Mouse (Mus musculus) liver, embryonic 16.5 days (tissue): ENCODE data around the gene Apbb1. TPM values are rescaled to one million over a fixed set of nuclear protein-coding genes. Genes with fewer than 3 reads are reported as not detected.

ENCODE experiments used
- ATAC-seq: fragments of 200-750 bp; cut with Nextera tagmentation; 2 replicates; pipeline ENCODE4 v1.8.0; 2017; ENCODE audit warnings: low read depth, mild to moderate bottlenecking, moderate number of reproducible peaks, moderate library complexity
- H3K27ac ChIP-seq: fragments of 300-500 bp; sonication (generic); 2 replicates; pipeline ENCODE4 v1.5.1; 2014; ENCODE audit warnings: mild to moderate bottlenecking, low read length
- H3K27me3 ChIP-seq: fragments of 300-500 bp; sonication (generic); 2 replicates; pipeline ENCODE4 v1.6.1; 2014; ENCODE audit warnings: low read depth, low read length, mixed read lengths; ENCODE audit not compliant: control insufficient read depth, insufficient read depth
- H3K36me3 ChIP-seq: fragments of 300-500 bp; sonication (generic); 2 replicates; pipeline ENCODE4 v1.6.1; 2014; ENCODE audit warnings: mild to moderate bottlenecking; ENCODE audit not compliant: control insufficient read depth, insufficient read depth
- H3K4me1 ChIP-seq: fragments of 300-500 bp; sonication (generic); 2 replicates; pipeline ENCODE4 v1.6.1; 2014; ENCODE audit warnings: low read depth, low read length, mixed read lengths; ENCODE audit not compliant: control insufficient read depth
- H3K4me2 ChIP-seq: fragments of 300-500 bp; sonication (generic); 2 replicates; pipeline ENCODE4 v1.6.1; 2014; ENCODE audit warnings: low read depth, low read length, mixed read lengths
- H3K4me3 ChIP-seq: fragments of 300-500 bp; sonication (generic); 2 replicates; pipeline ENCODE4 v1.5.1; 2014; ENCODE audit warnings: low read depth, mild to moderate bottlenecking, low read length
- H3K9ac ChIP-seq: fragments of 300-500 bp; sonication (generic); 2 replicates; pipeline ENCODE4 v1.6.1; 2014; ENCODE audit warnings: low read depth, low read length
- H3K9me3 ChIP-seq: fragments of 300-500 bp; sonication (generic); replicated peaks from 2 replicates; pipeline ENCODE4 v1.6.1; 2016; ENCODE audit warnings: low read length; ENCODE audit not compliant: control insufficient read depth
- WGBS: fragments of 180-500 bp; shearing (Covaris S2); extraction: QIAGEN DNeasy Blood & Tissue Kit; methylation state at CpG from one replicate; pipeline ENCODE4 v1.1.7; 2014; ENCODE audit not compliant: insufficient replicate concordance; 5-methylcytosine and 5-hydroxymethylcytosine counted together
- polyA plus RNA-seq: library from polyadenylated mRNA; unstranded; fragments of >200 nt; fragmentation: Nextera tagmentation; extraction: Ambion mirVana; gene quantifications from 2 replicates; pipeline ENCODE4 v1.2.1, GENCODE M21; 2015

The Apbb1 gene
- polyA plus RNA-seq, 1 experiment from 2014 or later: 3.3 TPM

GRCm38 (mm10) chr7:105577377-105577871 is 4.0 kb downstream of the Apbb1 start:
- Histone ChIP-seq H3K36me3 (no peaks in the 10 kb centered on the region), H3K4me3 (no peak overlapping the region), H3K4me1 (peaks cover 3% of the 10 kb centered on the region), H3K27me3 (peaks cover 13% of the 10 kb centered on the region), H3K27ac (no peak overlapping the region), H3K9me3 (no peaks in the 10 kb centered on the region), H3K4me2 (no peak overlapping the region), H3K9ac (no peak overlapping the region)
- WGBS: 63% methylated on average over 6 of the region's 6 CpGs
- no peak for ATAC-seq

- ATAC-seq: no peak
- WGBS: 31% methylated on average over 3 of the region's 3 CpGs
- Histone ChIP-seq H3K27me3 (peaks cover 6% of the 10 kb centered on the region), H3K36me3 (no peaks in the 10 kb centered on the region), H3K4me2 (no peak overlapping the region), H3K4me1 (peaks cover 3% of the 10 kb centered on the region), H3K27ac (no peak overlapping the region), H3K9me3 (no peaks in the 10 kb centered on the region), H3K9ac (no peak overlapping the region), H3K4me3 (no peak overlapping the region)
These were observed 5.2 kb downstream of the Apbb1 start for GRCm38 (mm10) chr7:105576166-105576748.

GRCm38 (mm10) chr7:105574537-105574936 is 6.9 kb downstream of the Apbb1 start:
- Histone ChIP-seq H3K4me3 (no peak overlapping the region), H3K27ac (no peak overlapping the region), H3K4me2 (no peak overlapping the region), H3K4me1 (no peaks in the 10 kb centered on the region), H3K9ac (no peak overlapping the region), H3K36me3 (no peaks in the 10 kb centered on the region), H3K9me3 (no peaks in the 10 kb centered on the region), H3K27me3 (no peaks in the 10 kb centered on the region)
- WGBS: 55% methylated on average over 4 of the region's 4 CpGs
- no peak for ATAC-seq

DNA sequence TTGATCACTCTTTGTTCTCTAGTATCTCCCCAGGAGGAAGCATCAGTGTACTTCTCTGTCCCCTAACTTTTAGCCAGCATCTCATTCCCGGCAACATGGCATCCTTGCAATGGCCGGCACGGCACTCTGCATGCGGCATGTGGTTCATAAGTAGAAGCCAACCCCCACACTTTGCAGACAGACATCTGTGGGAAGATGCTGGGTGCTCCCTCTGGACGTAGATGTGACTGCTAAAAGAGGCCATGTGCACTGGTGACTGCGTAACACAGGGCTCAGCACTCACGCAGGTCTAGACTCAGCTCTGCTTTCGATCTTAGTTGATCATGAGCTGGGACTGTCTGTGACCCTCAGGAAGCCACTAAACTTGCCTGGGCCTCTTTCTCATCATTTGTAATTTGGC is 8.5 kb downstream of the Apbb1 start:
- no peaks in the 10 kb centered on the region for H3K9me3 ChIP-seq
- no peak for ATAC-seq
- H3K9ac ChIP-seq: no peak overlapping the region
- no peaks in the 10 kb centered on the region for H3K27me3 ChIP-seq
- no peak overlapping the region for H3K4me3 ChIP-seq
- WGBS: 72% methylated on average over 8 of the region's 8 CpGs
- no peaks in the 10 kb centered on the region for H3K4me1 ChIP-seq
- no peak overlapping the region for H3K27ac ChIP-seq
- H3K36me3 ChIP-seq: no peaks in the 10 kb centered on the region
- no peak overlapping the region for H3K4me2 ChIP-seq

- no peak for ATAC-seq
- Histone ChIP-seq H3K4me1 (no peaks in the 10 kb centered on the region), H3K4me2 (no peak overlapping the region), H3K27ac (no peak overlapping the region), H3K36me3 (no peaks in the 10 kb centered on the region), H3K4me3 (no peak overlapping the region), H3K9me3 (no peaks in the 10 kb centered on the region), H3K27me3 (no peaks in the 10 kb centered on the region), H3K9ac (no peak overlapping the region)
- 53% methylated on average over 4 of the region's 4 CpGs for WGBS
These were observed 10.7 kb downstream of the Apbb1 start for GRCm38 (mm10) chr7:105570756-105571155.

DNA sequence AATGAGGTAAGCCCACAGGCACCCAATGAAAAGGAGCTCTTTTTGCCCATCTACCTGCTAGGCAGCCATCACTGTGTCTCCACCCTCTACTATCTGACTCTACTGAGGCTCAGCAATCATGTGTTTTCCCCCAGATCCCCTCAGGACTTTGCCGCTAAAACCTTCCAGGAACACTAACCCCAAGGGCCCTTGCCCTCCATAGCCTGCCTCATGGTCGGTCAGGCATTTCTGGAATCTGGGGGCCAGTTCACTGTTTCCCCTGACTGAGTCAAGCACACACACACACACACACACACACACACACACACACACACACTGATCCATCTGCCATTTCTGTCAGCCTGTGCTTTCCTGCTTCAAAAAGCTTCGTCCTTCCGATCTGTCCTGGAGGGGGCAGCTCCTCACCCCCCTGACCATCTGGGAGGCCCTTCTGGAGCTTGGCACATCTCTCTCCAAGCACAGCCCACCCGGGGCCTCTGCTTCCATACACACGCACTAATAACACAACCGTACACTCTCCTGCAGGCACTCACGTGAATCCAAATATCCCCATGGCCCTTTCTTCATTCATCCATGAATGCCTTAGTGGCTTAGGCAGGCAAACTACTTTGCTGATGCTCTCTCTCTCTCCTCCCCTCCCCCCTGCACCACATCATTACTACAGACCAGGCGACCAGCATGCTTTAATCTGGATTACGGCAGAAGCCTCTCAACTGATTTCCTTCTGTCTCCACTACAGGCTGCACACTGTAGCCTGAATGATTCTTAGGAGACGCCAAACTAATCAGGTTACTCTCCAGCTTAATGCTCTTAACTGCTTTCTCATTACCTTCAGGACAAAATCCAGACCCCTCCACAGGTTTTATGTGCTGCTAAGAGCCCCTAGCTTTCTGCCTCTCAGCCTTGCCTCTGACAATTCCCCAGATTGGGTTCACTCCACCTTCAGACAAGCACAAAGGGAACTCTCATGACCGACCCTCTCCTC is 11.6 kb downstream of the Apbb1 start:
- no peak overlapping the region for H3K4me3 ChIP-seq
- no peaks in the 10 kb centered on the region for H3K4me1 ChIP-seq
- no peak overlapping the region for H3K4me2 ChIP-seq
- 49% methylated on average over 12 of the region's 12 CpGs for WGBS
- no peaks in the 10 kb centered on the region for H3K36me3 ChIP-seq
- H3K9ac ChIP-seq: no peak overlapping the region
- no peaks in the 10 kb centered on the region for H3K27me3 ChIP-seq
- no peaks in the 10 kb centered on the region for H3K9me3 ChIP-seq
- ATAC-seq: no peak
- H3K27ac ChIP-seq: no peak overlapping the region

GRCm38 (mm10) chr7:105568988-105569471 is 12.4 kb downstream of the Apbb1 start:
- ATAC-seq: 0 out of 2 replicates have a peak, but pooled peaks have one; percentile 16
- H3K9me3 ChIP-seq: no peaks in the 10 kb centered on the region

DNA sequence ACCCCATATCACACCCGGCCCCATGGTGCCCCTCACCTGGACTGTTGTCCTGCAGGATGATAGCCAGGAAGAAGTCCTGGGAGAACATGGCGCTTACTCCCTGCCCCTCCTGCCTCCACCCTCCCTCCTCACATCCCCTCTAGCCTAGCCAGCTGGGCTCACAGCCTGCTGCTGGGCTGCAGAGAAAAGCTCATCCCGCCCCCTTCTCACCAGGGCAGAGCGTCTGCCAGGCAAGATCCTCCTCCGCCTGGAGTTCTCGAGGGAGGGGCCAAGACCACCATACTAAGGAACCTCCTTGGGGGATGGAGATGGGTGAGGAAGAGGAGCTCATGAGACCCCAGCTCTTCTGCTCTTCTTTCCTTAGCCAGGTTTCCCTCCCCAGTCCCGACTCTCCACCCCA is 12.9 kb downstream of the Apbb1 start:
- no peaks in the 10 kb centered on the region for H3K4me1 ChIP-seq
- no peak for ATAC-seq
- H3K4me2 ChIP-seq: no peak overlapping the region
- H3K36me3 ChIP-seq: no peaks in the 10 kb centered on the region
- H3K27ac ChIP-seq: no peak overlapping the region
- 41% methylated on average over 7 of the region's 7 CpGs for WGBS
- H3K9ac ChIP-seq: no peak overlapping the region
- no peaks in the 10 kb centered on the region for H3K9me3 ChIP-seq
- no peaks in the 10 kb centered on the region for H3K27me3 ChIP-seq
- H3K4me3 ChIP-seq: no peak overlapping the region

More at GRCm38 (mm10) chr7:105568988-105569471, 12.4 kb downstream of the Apbb1 start:
- no peak overlapping the region for H3K27ac ChIP-seq
- no peaks in the 10 kb centered on the region for H3K27me3 ChIP-seq
- WGBS: 32% methylated on average over 6 of the region's 6 CpGs
- H3K4me2 ChIP-seq: no peak overlapping the region
- H3K36me3 ChIP-seq: no peaks in the 10 kb centered on the region
- H3K4me1 ChIP-seq: no peaks in the 10 kb centered on the region
- no peak overlapping the region for H3K9ac ChIP-seq
- no peak overlapping the region for H3K4me3 ChIP-seq
